Mouse (Mus musculus): Measurements from ENCODE around the gene Wfdc2.
"Not testable (repeated sequence)": the region's sequence is repeated elsewhere in the genome, so short reads cannot be mapped to it uniquely, and the experiment has no call there.

DNA sequence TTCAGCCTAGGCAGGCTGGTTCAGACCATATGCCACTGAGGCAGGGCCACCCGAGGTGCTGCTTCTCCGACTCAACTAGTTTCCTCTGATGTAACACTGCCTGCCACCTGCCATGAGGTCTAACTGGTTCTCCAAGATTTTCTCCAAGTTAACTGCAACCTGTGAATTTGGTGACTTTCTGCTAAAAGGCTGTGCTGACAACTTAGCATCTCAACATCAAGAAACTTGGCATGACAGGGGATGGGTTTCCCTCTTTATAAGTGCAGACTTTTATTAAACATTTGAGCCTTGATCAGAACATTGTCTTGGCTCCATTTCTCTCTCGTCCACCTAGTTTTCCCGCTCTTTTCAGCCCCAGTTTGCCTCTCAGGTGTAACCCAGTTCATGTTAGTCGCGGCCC lies 11.1 kb downstream of the Wfdc2 start, which contains the start of gene Spint3:
- TF ChIP-seq POLR2A (IDR thresholded peaks at IDR 0.05; ENCODE audit: borderline replicate concordance, insufficient read depth, low read length); CTCF (IDR thresholded peaks at IDR 0.05; ENCODE audit: borderline replicate concordance, insufficient read depth, low read depth, low read length): not testable (repeated sequence)
